Mouse (Mus musculus) stomach, embryonic 15.5 days (tissue): ENCODE measurements around the gene Elmo3. TPM values are rescaled to one million over a fixed set of nuclear protein-coding genes. Genes with fewer than 3 reads are reported as not detected.
A peak's percentile ranks its signal among the peaks of the same experiment; 100 is the strongest.

ENCODE experiments used
- ATAC-seq: fragments of 200-750 bp; cut with Nextera tagmentation; 2 replicates; pipeline ENCODE4 v1.8.0; 2017; ENCODE audit warnings: low read depth, moderate number of reproducible peaks, moderate TSS enrichment; ENCODE audit not compliant: insufficient read depth, low FRiP score
- H3K27ac ChIP-seq: fragments of 300-500 bp; sonication (generic); 2 replicates; pipeline ENCODE4 v1.5.1; 2015; ENCODE audit warnings: mild to moderate bottlenecking, inconsistent platforms
- H3K27me3 ChIP-seq: fragments of 300-500 bp; sonication (generic); replicated peaks from 2 replicates; pipeline ENCODE4 v1.6.1; 2015; ENCODE audit warnings: inconsistent platforms
- H3K36me3 ChIP-seq: fragments of 300-500 bp; sonication (generic); 2 replicates; pipeline ENCODE4 v1.6.1; 2015; ENCODE audit warnings: inconsistent platforms
- H3K4me1 ChIP-seq: fragments of 300-500 bp; sonication (generic); 2 replicates; pipeline ENCODE4 v1.6.1; 2015; ENCODE audit warnings: inconsistent platforms
- H3K4me2 ChIP-seq: fragments of 300-500 bp; sonication (generic); 2 replicates; pipeline ENCODE4 v1.6.1; 2015; ENCODE audit warnings: mild to moderate bottlenecking, inconsistent platforms
- H3K4me3 ChIP-seq: fragments of 300-500 bp; sonication (generic); replicated peaks from 2 replicates; pipeline ENCODE4 v1.5.1; 2015; ENCODE audit warnings: inconsistent platforms
- H3K9ac ChIP-seq: fragments of 300-500 bp; sonication (generic); 2 replicates; pipeline ENCODE4 v1.6.1; 2015; ENCODE audit warnings: inconsistent platforms
- H3K9me3 ChIP-seq: fragments of 300-500 bp; sonication (generic); 2 replicates; pipeline ENCODE4 v1.6.1; 2016; ENCODE audit warnings: inconsistent platforms
- WGBS: fragments of 180-500 bp; shearing (Covaris S2); methylation state at CpG from one replicate; pipeline ENCODE4 v1.1.7; 2015; 5-methylcytosine and 5-hydroxymethylcytosine counted together
- polyA plus RNA-seq: library from polyadenylated mRNA; unstranded; fragments of >200 nt; fragmentation: Nextera tagmentation; extraction: Ambion mirVana; gene quantifications from 2 replicates; pipeline ENCODE4 v1.2.1, GENCODE M21; 2015

The Elmo3 gene
- polyA plus RNA-seq, 1 experiment from 2014 or later = 15.9 TPM

GRCm38 (mm10) chr8:105318662-105319190 lies 13.3 kb downstream of the Elmo3 start:
- Histone ChIP-seq H3K4me3 (no peak overlapping the region), H3K4me2 (no peak overlapping the region), H3K9ac (no peak overlapping the region), H3K36me3 (peaks cover 25% of the 10 kb centered on the region), H3K4me1 (no peaks in the 10 kb centered on the region), H3K27me3 (no peaks in the 10 kb centered on the region), H3K9me3 (no peaks in the 10 kb centered on the region), H3K27ac (no peak overlapping the region)
- 83% methylated on average over 11 of the region's 11 CpGs for WGBS
- ATAC-seq = no peak

DNA sequence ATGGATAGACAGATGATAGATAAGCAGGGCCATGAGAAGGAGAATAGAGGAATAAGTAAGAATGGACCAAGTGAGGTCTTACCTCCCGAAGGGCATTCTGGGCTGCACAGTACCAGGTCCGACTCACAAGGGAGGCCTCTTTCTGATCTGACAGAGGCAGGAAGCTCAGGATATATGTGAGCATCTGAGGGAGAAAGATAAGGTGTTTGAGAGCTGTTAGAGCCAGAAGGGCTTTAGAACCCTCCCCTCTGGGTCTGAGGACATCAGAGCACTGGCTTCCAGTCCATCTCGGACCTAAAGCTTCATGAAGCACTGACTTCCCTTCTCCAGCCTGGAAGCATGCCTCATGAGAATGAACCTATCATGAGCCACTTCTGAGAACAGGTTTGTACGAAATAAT lies 17.8 kb downstream of the Elmo3 start:
- WGBS = 82% methylated on average over 4 of the region's 4 CpGs
- no peak overlapping the region for H3K4me3 ChIP-seq
- H3K27ac ChIP-seq = no peak overlapping the region
- no peak overlapping the region for H3K9ac ChIP-seq
- no peaks in the 10 kb centered on the region for H3K27me3 ChIP-seq
- H3K9me3 ChIP-seq = no peaks in the 10 kb centered on the region
- peaks cover 18% of the 10 kb centered on the region for H3K4me1 ChIP-seq
- ATAC-seq = peak; percentile 64; the same call in 1 of the 2 replicates
- peaks cover 14% of the 10 kb centered on the region for H3K36me3 ChIP-seq
- no peak overlapping the region for H3K4me2 ChIP-seq

- 0% methylated on average over 12 of the region's 12 CpGs for WGBS
- Histone ChIP-seq H3K4me1 (peaks cover 20% of the 10 kb centered on the region), H3K36me3 (peaks cover 23% of the 10 kb centered on the region), H3K4me2 (peak overlapping the region; percentile 82), H3K4me3 (peak overlapping the region; percentile 87), H3K27me3 (no peaks in the 10 kb centered on the region), H3K9me3 (no peaks in the 10 kb centered on the region), H3K9ac (peak overlapping the region; percentile 73), H3K27ac (peak overlapping the region; percentile 77; the same call in 1 of the 2 replicates)
- peak; percentile 7; the same call in 1 of the 2 replicates for ATAC-seq
These were observed 20.3 kb downstream of the Elmo3 start for GRCm38 (mm10) chr8:105325641-105326093.

DNA sequence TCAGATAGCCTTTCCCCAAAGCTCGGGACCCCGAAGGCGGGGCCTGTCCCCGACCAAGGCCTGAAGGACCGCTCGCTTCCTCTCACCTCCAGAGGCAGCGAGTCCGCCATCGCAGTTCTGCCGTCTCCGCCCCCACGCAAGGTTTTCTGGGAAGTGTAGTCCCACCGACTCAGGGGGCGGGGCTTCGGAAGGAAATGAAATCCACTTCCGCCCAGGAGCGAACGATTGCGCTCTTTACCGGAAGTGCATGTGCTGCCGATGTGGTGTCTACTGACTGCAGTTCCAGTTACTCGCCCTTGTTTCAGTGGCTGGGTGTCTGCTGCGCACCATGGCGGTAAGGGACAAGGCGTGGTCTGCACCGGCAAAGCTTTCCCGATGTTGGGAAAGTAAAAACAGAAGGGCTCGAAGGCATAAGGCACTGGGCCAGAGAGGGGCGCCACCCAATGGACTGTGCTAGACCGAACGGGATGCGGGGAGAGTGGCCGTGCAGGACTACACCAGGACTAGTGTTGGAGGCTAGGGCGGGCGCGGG lies 20.8 kb downstream of the Elmo3 start, which contains the start of the genes Lrrc29 and Tmem208:
TSS of gene Lrrc29 (minus strand) at position 138 of the 532 bp plus-strand sequence.
TSS of gene Tmem208 (plus strand) at position 214 of the 532 bp plus-strand sequence.
- Histone ChIP-seq H3K27me3 (no peaks in the 10 kb centered on the region), H3K4me1 (peaks cover 20% of the 10 kb centered on the region), H3K9me3 (no peaks in the 10 kb centered on the region), H3K9ac (peak within 1 kb of the TSS; percentile 76), H3K27ac (peak within 1 kb of the TSS; percentile 90), H3K4me2 (peak within 1 kb of the TSS; percentile 82), H3K4me3 (peak within 1 kb of the TSS; percentile 87), H3K36me3 (peaks cover 25% of the 10 kb centered on the region)
- peak; percentile 89 for ATAC-seq
- under 1% methylated on average over 36 of the region's 36 CpGs for WGBS

DNA sequence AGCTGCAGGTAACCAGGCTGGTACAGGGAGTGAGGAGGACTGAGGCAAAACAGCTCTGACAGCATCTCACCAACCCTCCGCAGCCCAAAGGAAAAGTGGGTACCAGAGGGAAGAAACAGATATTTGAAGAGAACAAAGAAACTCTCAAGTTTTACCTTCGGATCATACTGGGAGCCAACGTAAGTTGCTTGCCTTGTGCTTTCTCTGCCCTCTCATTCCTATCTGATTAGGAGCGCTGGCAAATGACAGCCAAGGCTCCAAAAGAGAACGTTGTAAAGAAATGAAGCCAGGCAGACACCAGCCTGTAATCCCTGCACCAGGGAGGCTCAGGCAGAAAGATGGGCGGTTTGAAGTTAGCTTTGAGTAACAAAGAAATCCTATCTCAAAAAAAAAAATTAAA lies 21.6 kb downstream of the Elmo3 start:
- H3K36me3 ChIP-seq = peaks cover 33% of the 10 kb centered on the region
- WGBS = 35% methylated on average over 6 of the region's 6 CpGs

DNA sequence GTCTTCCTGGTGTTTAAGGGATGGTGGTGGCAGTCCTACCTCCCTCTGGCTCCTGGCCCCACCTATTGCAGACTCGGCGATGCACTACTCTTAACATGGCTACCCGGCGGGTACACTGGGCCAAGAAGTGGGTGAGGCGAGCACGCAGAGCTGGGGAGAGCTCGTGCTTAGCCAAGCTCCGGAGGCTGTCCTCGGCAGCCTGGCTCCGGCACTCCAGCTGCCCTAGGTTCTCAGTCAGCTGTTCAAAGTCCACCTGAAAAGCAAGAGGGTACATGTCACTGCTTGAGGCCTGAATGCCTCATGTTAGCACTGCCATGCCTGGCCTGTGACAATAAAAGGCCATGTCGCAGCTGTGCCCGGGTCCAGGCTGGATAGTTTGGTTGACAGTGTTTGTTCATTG lies 24.9 kb downstream of the Elmo3 start:
- Histone ChIP-seq H3K9me3 (no peaks in the 10 kb centered on the region), H3K4me3 (no peak overlapping the region), H3K9ac (no peak overlapping the region), H3K27ac (no peak overlapping the region), H3K4me2 (no peak overlapping the region), H3K4me1 (peaks cover 13% of the 10 kb centered on the region), H3K27me3 (no peaks in the 10 kb centered on the region), H3K36me3 (peaks cover 48% of the 10 kb centered on the region)
- 92% methylated on average over 12 of the region's 12 CpGs for WGBS
- ATAC-seq = no peak

More for the DNA sequence above, 21.6 kb downstream of the Elmo3 start:
- H3K27ac ChIP-seq = peak overlapping the region; percentile 90; the same call in 1 of the 2 replicates
- no peaks in the 10 kb centered on the region for H3K27me3 ChIP-seq
- ATAC-seq = no peak
- peak overlapping the region; percentile 87 for H3K4me3 ChIP-seq
- H3K4me1 ChIP-seq = peaks cover 20% of the 10 kb centered on the region
- H3K4me2 ChIP-seq = peak overlapping the region; percentile 79
- H3K9me3 ChIP-seq = no peaks in the 10 kb centered on the region
- peak overlapping the region; percentile 76 for H3K9ac ChIP-seq

DNA sequence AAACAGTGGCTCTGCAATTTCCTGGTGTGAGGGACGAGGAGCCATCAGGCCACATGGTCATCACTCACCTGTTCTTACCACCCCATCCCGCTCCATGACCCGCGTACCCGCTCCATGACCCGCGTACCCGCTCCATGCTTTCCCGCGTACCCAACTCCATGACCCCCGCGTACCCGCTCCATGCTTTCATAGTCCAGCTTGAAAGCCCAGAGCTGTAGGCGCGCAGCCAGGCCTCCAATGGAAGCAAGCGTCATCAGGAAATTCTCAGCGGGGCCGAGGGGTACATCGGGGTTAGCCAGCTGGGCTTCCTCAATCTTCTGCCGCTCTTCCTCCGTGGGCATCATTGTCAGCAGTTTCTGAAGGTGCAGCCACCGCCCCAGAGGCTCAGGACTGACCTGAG lies 26.1 kb downstream of the Elmo3 start:
- no peak for ATAC-seq
- H3K4me2 ChIP-seq = no peak overlapping the region
- no peaks in the 10 kb centered on the region for H3K9me3 ChIP-seq
- H3K9ac ChIP-seq = no peak overlapping the region
- H3K27ac ChIP-seq = no peak overlapping the region
- peaks cover 10% of the 10 kb centered on the region for H3K4me1 ChIP-seq
- H3K4me3 ChIP-seq = no peak overlapping the region
- H3K36me3 ChIP-seq = peaks cover 60% of the 10 kb centered on the region
- H3K27me3 ChIP-seq = no peaks in the 10 kb centered on the region
- 92% methylated on average over 22 of the region's 22 CpGs for WGBS

- no peak overlapping the region for H3K27ac ChIP-seq
- peaks cover 64% of the 10 kb centered on the region for H3K36me3 ChIP-seq
- H3K4me2 ChIP-seq = no peak overlapping the region
- H3K27me3 ChIP-seq = no peaks in the 10 kb centered on the region
- H3K4me3 ChIP-seq = no peak overlapping the region
- H3K4me1 ChIP-seq = peaks cover 10% of the 10 kb centered on the region
- 95% methylated on average over 9 of the region's 9 CpGs for WGBS
- no peaks in the 10 kb centered on the region for H3K9me3 ChIP-seq
- ATAC-seq = no peak
- H3K9ac ChIP-seq = no peak overlapping the region
These were observed 26.5 kb downstream of the Elmo3 start for GRCm38 (mm10) chr8:105331931-105332330.

DNA sequence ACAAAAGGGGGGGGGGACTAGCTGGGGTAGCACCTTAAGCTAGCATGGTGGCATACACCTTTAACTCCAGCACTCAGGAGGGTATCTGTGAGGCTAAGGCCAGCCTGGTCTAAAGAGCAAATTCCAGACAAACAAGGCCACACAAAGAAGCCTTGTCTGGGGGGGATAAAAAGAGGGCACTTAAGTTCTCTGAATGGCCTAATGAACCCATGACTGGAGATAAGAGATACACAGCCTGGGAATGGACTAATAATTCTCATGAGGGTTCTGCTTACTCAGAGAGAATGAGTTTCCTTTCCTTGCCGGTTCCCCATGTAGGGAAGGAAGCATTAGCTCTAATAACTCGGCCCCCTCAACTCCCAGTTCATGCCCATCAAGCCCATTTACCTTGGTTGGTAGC lies 27.1 kb downstream of the Elmo3 start:
- 57% methylated on average over 2 of the region's 2 CpGs for WGBS
- H3K4me1 ChIP-seq = 0 out of 2 replicates have a peak, but pooled peaks cover 6% of the 10 kb centered on the region
- ATAC-seq = peak; percentile 32; the same call in 1 of the 2 replicates
- no peaks in the 10 kb centered on the region for H3K27me3 ChIP-seq
- no peak overlapping the region for H3K4me2 ChIP-seq
- H3K27ac ChIP-seq = no peak overlapping the region
- H3K4me3 ChIP-seq = no peak overlapping the region
- no peak overlapping the region for H3K9ac ChIP-seq
- no peaks in the 10 kb centered on the region for H3K9me3 ChIP-seq
- peaks cover 68% of the 10 kb centered on the region for H3K36me3 ChIP-seq

- Histone ChIP-seq H3K36me3 (peaks cover 45% of the 10 kb centered on the region), H3K27me3 (no peaks in the 10 kb centered on the region), H3K9me3 (no peaks in the 10 kb centered on the region), H3K4me1 (peaks cover 22% of the 10 kb centered on the region), H3K9ac (no peak overlapping the region), H3K4me2 (no peak overlapping the region), H3K4me3 (no peak overlapping the region), H3K27ac (no peak overlapping the region)
- ATAC-seq = no peak
- 70% methylated on average over 32 of the region's 32 CpGs for WGBS
These were observed 31.2 kb downstream of the Elmo3 start for GRCm38 (mm10) chr8:105336373-105337130.

GRCm38 (mm10) chr8:105338992-105339391 lies 33.6 kb downstream of the Elmo3 start:
- H3K4me3 ChIP-seq = no peak overlapping the region
- ATAC-seq = no peak
- H3K27ac ChIP-seq = peak overlapping the region; percentile 13; the same call in 1 of the 2 replicates
- no peaks in the 10 kb centered on the region for H3K27me3 ChIP-seq
- H3K4me2 ChIP-seq = no peak overlapping the region
- H3K9me3 ChIP-seq = no peaks in the 10 kb centered on the region
- 39% methylated on average over 4 of the region's 4 CpGs for WGBS
- H3K36me3 ChIP-seq = peaks cover 34% of the 10 kb centered on the region
- peaks cover 32% of the 10 kb centered on the region for H3K4me1 ChIP-seq
- no peak overlapping the region for H3K9ac ChIP-seq
